Mouse (Mus musculus) kidney, adult 2 months (tissue): ENCODE data around the gene Mettl27.

ENCODE experiments used
- CTCF ChIP-seq: fragments of 200-500 bp; conservative IDR thresholded peaks from 2 replicates; pipeline ENCODE4 v1.5.1; 2011; ENCODE audit warnings: low read depth, mild to moderate bottlenecking, control low read depth, low read length, moderate library complexity, mixed read lengths; ENCODE audit not compliant: insufficient read depth, insufficient read length
- POLR2A ChIP-seq: fragments of 200-500 bp; IDR thresholded peaks from one replicate; pipeline ENCODE4 v1.6.1; 2011; ENCODE audit warnings: low read depth, low read length, control low read depth

DNA sequence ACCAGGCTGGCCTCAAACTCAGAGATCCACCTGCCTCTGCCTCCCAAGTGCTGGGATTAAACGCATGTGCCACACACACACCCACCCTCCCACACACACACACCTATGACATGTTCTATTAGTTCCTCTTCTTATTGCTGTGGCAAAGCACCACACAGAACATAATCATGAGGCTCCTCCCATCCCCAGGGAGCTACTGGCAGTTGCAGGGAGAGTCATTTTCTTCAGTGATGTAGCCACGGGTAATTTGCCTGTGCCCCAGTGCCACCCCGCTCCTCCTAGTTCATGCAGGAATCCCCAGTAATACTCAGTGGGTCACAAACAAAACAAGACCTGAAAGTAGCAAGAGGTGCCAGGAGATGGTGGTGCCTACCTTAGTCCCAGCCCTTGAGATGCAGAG lies 2.5 kb downstream of the Mettl27 start:
- TF ChIP-seq CTCF (no peak), POLR2A (no peak)
